23 mouse cellular contexts compared by ENCODE assay signal in the genomic region with DNA sequence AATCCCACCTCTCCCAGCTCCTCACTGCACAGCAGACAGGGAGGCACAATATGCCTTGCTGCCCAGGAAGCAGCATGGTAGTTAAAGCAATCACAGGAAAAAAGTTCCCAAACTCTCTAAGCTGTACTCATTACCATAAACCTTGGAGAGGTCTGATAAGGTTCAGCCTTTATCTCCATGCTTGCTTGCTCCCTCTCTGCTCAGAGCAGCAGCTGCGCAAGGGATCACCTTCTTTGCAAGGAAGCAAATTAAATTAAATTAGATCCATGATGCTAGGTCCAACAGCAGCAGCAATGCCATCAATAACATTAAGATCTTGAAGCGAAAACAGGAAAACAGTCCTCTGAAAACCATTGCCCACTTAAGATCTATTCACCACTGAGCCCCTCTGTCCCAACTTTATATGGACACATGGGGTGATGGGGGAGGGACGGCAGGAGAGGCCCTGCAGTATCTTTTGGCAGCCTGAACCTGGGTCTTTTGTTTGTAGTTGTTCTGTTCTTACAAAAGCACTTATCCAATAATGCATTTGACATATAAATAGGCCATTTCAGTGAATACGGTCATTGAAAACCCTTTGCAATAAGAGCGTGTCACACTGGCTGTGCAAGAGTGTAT.
DNase-seq lines count a peak whose midpoint lies in the region; ATAC-seq and TF ChIP-seq lines count a peak whose summit lies in the region.
"Had no signal": no experiment of that assay in that cellular context is flagged by ENCODE, and none has a peak within 500 bp of the region (broad histone marks: within the 10 kb centered on the region; RNA-seq: fewer than 3 reads in every experiment).

No protein-coding gene starts in this region.

- peaks cover 9% of the 10 kb centered on the region for H3K4me1 ChIP-seq in forebrain, embryonic 14.5 days (ENCODE audit: control insufficient read depth, insufficient read depth, low read length)
- 0 out of 2 replicates have a peak, but pooled peaks cover 6% of the 10 kb centered on the region for H3K4me1 ChIP-seq in forebrain, embryonic 16.5 days (replicated peaks; ENCODE audit: control insufficient read depth, insufficient read depth, low read length)
- peaks cover 2% of the 10 kb centered on the region; the same call in 1 of the 2 replicates for H3K4me1 ChIP-seq in midbrain, embryonic 11.5 days (ENCODE audit: control insufficient read depth, insufficient read depth, low read length)
- no peaks in the 10 kb centered on the region for H3K4me1 ChIP-seq in midbrain, postnatal 0 days (ENCODE audit: insufficient read depth, low read length)
- peaks cover 8% of the 10 kb centered on the region; the same call in 1 of the 2 replicates for H3K4me1 ChIP-seq in neural tube, embryonic 12.5 days
- H3K4me1 ChIP-seq: embryonic facial prominence, embryonic 15.5 days; heart, embryonic 10.5 days had no signal

- H3K4me3 ChIP-seq in forebrain, embryonic 14.5 days (ENCODE audit: low read depth, low read length), result no peak overlapping the region
- H3K4me3 ChIP-seq in forebrain, embryonic 16.5 days (replicated peaks; ENCODE audit: low read length), result no peak overlapping the region
- H3K4me3 ChIP-seq in midbrain, embryonic 11.5 days (ENCODE audit: low read depth, low read length), result no peak overlapping the region
- H3K4me3 ChIP-seq in midbrain, postnatal 0 days (ENCODE audit: low read depth, low read length), result no peak overlapping the region
- H3K4me3 ChIP-seq in neural tube, embryonic 12.5 days, result no peak overlapping the region
- H3K4me3 ChIP-seq: embryonic facial prominence, embryonic 15.5 days; erythroblast, embryonic 14.5 days; gastrocnemius, adult 2 months; heart, embryonic 10.5 days had no signal

- peak; percentile 62 for ATAC-seq in forebrain, embryonic 14.5 days
- no peak for ATAC-seq in forebrain, embryonic 16.5 days
- ATAC-seq in midbrain, embryonic 11.5 days (ENCODE audit: low FRiP score), result peak; percentile 42; the same call in 1 of the 2 replicates
- ATAC-seq in midbrain, postnatal 0 days (ENCODE audit: low FRiP score), result no peak
- ATAC-seq in neural tube, embryonic 12.5 days (ENCODE audit: low FRiP score, low read depth), result peak; percentile 79
- ATAC-seq: inflammation-experienced regulatory T-cells, adult 6 months; intestine, postnatal 0 days had no signal

- TF ChIP-seq CTCF in midbrain, postnatal 0 days (IDR thresholded peaks at IDR 0.05), result no peak

- no peaks in the 10 kb centered on the region for H3K9me3 ChIP-seq in forebrain, embryonic 14.5 days (replicated peaks; ENCODE audit: control insufficient read depth, low read length)
- H3K9me3 ChIP-seq in forebrain, embryonic 16.5 days (ENCODE audit: control insufficient read depth, low read length), result no peaks in the 10 kb centered on the region
- H3K9me3 ChIP-seq in midbrain, embryonic 11.5 days (ENCODE audit: control insufficient read depth, low read length), result no peaks in the 10 kb centered on the region
- H3K9me3 ChIP-seq in midbrain, postnatal 0 days (ENCODE audit: low read length), result no peaks in the 10 kb centered on the region
- H3K9me3 ChIP-seq in neural tube, embryonic 12.5 days, result no peaks in the 10 kb centered on the region
- H3K9me3 ChIP-seq: embryonic facial prominence, embryonic 15.5 days; heart, embryonic 10.5 days had no signal

- WGBS in forebrain, embryonic 14.5 days, result 5% methylated on average over 5 of the region's 5 CpGs
- WGBS in forebrain, embryonic 16.5 days, result 13% methylated on average over 5 of the region's 5 CpGs
- 53% methylated on average over 5 of the region's 5 CpGs for WGBS in midbrain, embryonic 11.5 days
- WGBS in midbrain, postnatal 0 days, result 45% methylated on average over 5 of the region's 5 CpGs
- 29% methylated on average over 5 of the region's 5 CpGs for WGBS in neural tube, embryonic 12.5 days

- no peak overlapping the region for H3K4me2 ChIP-seq in forebrain, embryonic 14.5 days (ENCODE audit: low read length)
- no peak overlapping the region for H3K4me2 ChIP-seq in forebrain, embryonic 16.5 days (ENCODE audit: low read length)
- H3K4me2 ChIP-seq in midbrain, embryonic 11.5 days, result no peak overlapping the region
- H3K4me2 ChIP-seq in midbrain, postnatal 0 days (ENCODE audit: low read depth, low read length, poor library complexity, severe bottlenecking), result no peak overlapping the region
- H3K4me2 ChIP-seq in neural tube, embryonic 12.5 days (replicated peaks), result no peak overlapping the region
- H3K4me2 ChIP-seq: embryonic facial prominence, embryonic 15.5 days; hindbrain, embryonic 14.5 days had no signal

- H3K36me3 ChIP-seq in forebrain, embryonic 14.5 days (ENCODE audit: control insufficient read depth, insufficient read depth, low read length), result no peaks in the 10 kb centered on the region
- H3K36me3 ChIP-seq in forebrain, embryonic 16.5 days (ENCODE audit: control insufficient read depth, insufficient read depth), result no peaks in the 10 kb centered on the region
- H3K36me3 ChIP-seq in midbrain, embryonic 11.5 days (ENCODE audit: control insufficient read depth, insufficient read depth, low read length), result no peaks in the 10 kb centered on the region
- H3K36me3 ChIP-seq in midbrain, postnatal 0 days (ENCODE audit: insufficient read depth, low read length), result no peaks in the 10 kb centered on the region
- no peaks in the 10 kb centered on the region for H3K36me3 ChIP-seq in neural tube, embryonic 12.5 days
- H3K36me3 ChIP-seq: embryonic facial prominence, embryonic 15.5 days; G1E; heart, embryonic 10.5 days had no signal

- peak; percentile 46 for DNase-seq in forebrain, embryonic 14.5 days (ENCODE audit: low spot score)
- DNase-seq in midbrain, embryonic 11.5 days (ENCODE audit: low spot score, missing footprints), result no peak
- no peak for DNase-seq in midbrain, postnatal 0 days (ENCODE audit: low spot score)
- DNase-seq in neural tube, embryonic 10.5 days (ENCODE audit: extremely low spot score, low spot score), result no peak
- DNase-seq: adrenal gland, adult 8-10 months; adrenal gland, postnatal 36 days; cerebellum, adult 11 months; cerebellum, adult 8-10 months; cerebellum, postnatal 14 days; embryo, embryonic 11 days; gastrocnemius, adult 2 months; gastrocnemius, postnatal 25 days; heart, postnatal 10 days; heart, postnatal 4 days had no signal

- H3K27me3 ChIP-seq in forebrain, embryonic 14.5 days (replicated peaks; ENCODE audit: control insufficient read depth, insufficient read depth, low read length), result 0 out of 2 replicates have a peak, but pooled peaks cover 6% of the 10 kb centered on the region
- 0 out of 2 replicates have a peak, but pooled peaks cover 2% of the 10 kb centered on the region for H3K27me3 ChIP-seq in forebrain, embryonic 16.5 days (replicated peaks; ENCODE audit: control insufficient read depth, insufficient read depth, low read length)
- no peaks in the 10 kb centered on the region for H3K27me3 ChIP-seq in midbrain, embryonic 11.5 days (ENCODE audit: control insufficient read depth, insufficient read depth, low read length)
- no peaks in the 10 kb centered on the region for H3K27me3 ChIP-seq in midbrain, postnatal 0 days (ENCODE audit: insufficient read depth, low read length)
- no peaks in the 10 kb centered on the region for H3K27me3 ChIP-seq in neural tube, embryonic 12.5 days (replicated peaks)
- H3K27me3 ChIP-seq: embryonic facial prominence, embryonic 15.5 days had no signal

- H3K9ac ChIP-seq in forebrain, embryonic 14.5 days (ENCODE audit: low read length), result no peak overlapping the region
- H3K9ac ChIP-seq in forebrain, embryonic 16.5 days (replicated peaks; ENCODE audit: low read depth, low read length), result no peak overlapping the region
- H3K9ac ChIP-seq in midbrain, embryonic 11.5 days (ENCODE audit: low read length), result no peak overlapping the region
- no peak overlapping the region for H3K9ac ChIP-seq in midbrain, postnatal 0 days (replicated peaks; ENCODE audit: low read length, poor library complexity, severe bottlenecking)
- H3K9ac ChIP-seq in neural tube, embryonic 12.5 days, result no peak overlapping the region
- H3K9ac ChIP-seq: embryonic facial prominence, embryonic 15.5 days; hindbrain, embryonic 14.5 days had no signal

- H3K27ac ChIP-seq in forebrain, embryonic 14.5 days (ENCODE audit: low read depth, low read length), result no peak overlapping the region
- no peak overlapping the region for H3K27ac ChIP-seq in forebrain, embryonic 16.5 days (ENCODE audit: low read length)
- H3K27ac ChIP-seq in midbrain, embryonic 11.5 days (ENCODE audit: low read depth, low read length), result no peak overlapping the region
- no peak overlapping the region for H3K27ac ChIP-seq in midbrain, postnatal 0 days (ENCODE audit: low read depth, low read length)
- H3K27ac ChIP-seq in neural tube, embryonic 12.5 days, result no peak overlapping the region
- H3K27ac ChIP-seq: embryonic facial prominence, embryonic 15.5 days; gastrocnemius, adult 2 months; heart, embryonic 10.5 days; hindbrain, embryonic 14.5 days had no signal

Comparison
In these comparisons a context has a peak if more than half of its experiments do, and no peak if none do; other contexts are left out.
1. ATAC-seq: peak in forebrain, embryonic 14.5 days (single experiment), midbrain, embryonic 11.5 days (single experiment) and neural tube, embryonic 12.5 days (single experiment); none in forebrain, embryonic 16.5 days (single experiment) and midbrain, postnatal 0 days (single experiment).